Mouse (Mus musculus): Measurements from ENCODE around the gene Calm2. TPM values are rescaled to one million over a fixed set of nuclear protein-coding genes. Genes with fewer than 3 reads are reported as not detected.

The Calm2 gene
- polyA plus RNA-seq, 1 experiment: 1,155 TPM

GRCm38 (mm10) chr17:87447612-87448200 is 971 bp upstream of the Calm2 start:
- no peak for TF ChIP-seq CTCF (IDR thresholded peaks at IDR 0.05; ENCODE audit: borderline replicate concordance, insufficient read depth, low read length)
- TF ChIP-seq POLR2A (IDR thresholded peaks at IDR 0.05; ENCODE audit: low read depth, low read length): no peak
- peaks cover 7% of the 10 kb centered on the region for H3K4me1 ChIP-seq (ENCODE audit: control insufficient read depth, insufficient read depth, low read length)
- peak overlapping the region; percentile 41 for H3K4me3 ChIP-seq (ENCODE audit: insufficient read depth, low read length)
- 0 out of 2 replicates have a peak overlapping the region, but pooled peaks have one; percentile 24 for H3K27ac ChIP-seq (ENCODE audit: insufficient read depth, low read length)

GRCm38 (mm10) chr17:87445917-87446766 is 593 bp downstream of the Calm2 start:
- H3K27ac ChIP-seq (ENCODE audit: insufficient read depth, low read length): peak overlapping the region; percentile 58
- TF ChIP-seq CTCF (IDR thresholded peaks at IDR 0.05; ENCODE audit: borderline replicate concordance, insufficient read depth, low read length) (no peak), POLR2A (IDR thresholded peaks at IDR 0.05; ENCODE audit: low read depth, low read length) (no peak)
- peaks cover 7% of the 10 kb centered on the region for H3K4me1 ChIP-seq (ENCODE audit: control insufficient read depth, insufficient read depth, low read length)
- peak overlapping the region; percentile 100 for H3K4me3 ChIP-seq (ENCODE audit: insufficient read depth, low read length)

GRCm38 (mm10) chr17:87445337-87445916 is 1.3 kb downstream of the Calm2 start:
- TF ChIP-seq CTCF (IDR thresholded peaks at IDR 0.05; ENCODE audit: borderline replicate concordance, insufficient read depth, low read length) (no peak), POLR2A (IDR thresholded peaks at IDR 0.05; ENCODE audit: low read depth, low read length) (no peak)
- peak overlapping the region; percentile 25; the same call in 1 of the 2 replicates for H3K27ac ChIP-seq (ENCODE audit: insufficient read depth, low read length)

GRCm38 (mm10) chr17:87444763-87445162 is 2.0 kb downstream of the Calm2 start:
- TF ChIP-seq CTCF (IDR thresholded peaks at IDR 0.05; ENCODE audit: borderline replicate concordance, insufficient read depth, low read length) (no peak), POLR2A (IDR thresholded peaks at IDR 0.05; ENCODE audit: low read depth, low read length) (no peak)
- Histone ChIP-seq H3K4me3 (ENCODE audit: insufficient read depth, low read length) (peak overlapping the region; percentile 51), H3K4me1 (ENCODE audit: control insufficient read depth, insufficient read depth, low read length) (peaks cover 10% of the 10 kb centered on the region)

More at GRCm38 (mm10) chr17:87445337-87445916, 1.3 kb downstream of the Calm2 start:
- H3K4me1 ChIP-seq (ENCODE audit: control insufficient read depth, insufficient read depth, low read length): peaks cover 7% of the 10 kb centered on the region
- peak overlapping the region; percentile 100 for H3K4me3 ChIP-seq (ENCODE audit: insufficient read depth, low read length)

GRCm38 (mm10) chr17:87441537-87441936 is 5.2 kb downstream of the Calm2 start:
- TF ChIP-seq POLR2A (IDR thresholded peaks at IDR 0.05; ENCODE audit: low read depth, low read length): no peak
- TF ChIP-seq CTCF (IDR thresholded peaks at IDR 0.05; ENCODE audit: borderline replicate concordance, insufficient read depth, low read length): no peak
- Histone ChIP-seq H3K27ac (ENCODE audit: insufficient read depth, low read length) (no peak overlapping the region), H3K4me1 (ENCODE audit: control insufficient read depth, insufficient read depth, low read length) (peaks cover 14% of the 10 kb centered on the region), H3K4me3 (ENCODE audit: insufficient read depth, low read length) (no peak overlapping the region)

More at GRCm38 (mm10) chr17:87444763-87445162, 2.0 kb downstream of the Calm2 start:
- H3K27ac ChIP-seq (ENCODE audit: insufficient read depth, low read length): no peak overlapping the region

- no peak overlapping the region for H3K4me3 ChIP-seq (ENCODE audit: insufficient read depth, low read length)
- H3K4me1 ChIP-seq (ENCODE audit: control insufficient read depth, insufficient read depth, low read length): peaks cover 14% of the 10 kb centered on the region
- TF ChIP-seq POLR2A (IDR thresholded peaks at IDR 0.05; ENCODE audit: low read depth, low read length) (no peak), CTCF (IDR thresholded peaks at IDR 0.05; ENCODE audit: borderline replicate concordance, insufficient read depth, low read length) (no peak)
- no peak overlapping the region for H3K27ac ChIP-seq (ENCODE audit: insufficient read depth, low read length)
These were observed 7.3 kb downstream of the Calm2 start for GRCm38 (mm10) chr17:87439441-87439840.

- Histone ChIP-seq H3K4me1 (ENCODE audit: control insufficient read depth, insufficient read depth, low read length) (peaks cover 6% of the 10 kb centered on the region), H3K4me3 (ENCODE audit: insufficient read depth, low read length) (no peak overlapping the region), H3K27ac (ENCODE audit: insufficient read depth, low read length) (no peak overlapping the region)
- TF ChIP-seq CTCF (IDR thresholded peaks at IDR 0.05; ENCODE audit: borderline replicate concordance, insufficient read depth, low read length) (no peak), POLR2A (IDR thresholded peaks at IDR 0.05; ENCODE audit: low read depth, low read length) (no peak)
These were observed 12.8 kb downstream of the Calm2 start for GRCm38 (mm10) chr17:87433929-87434328.

- TF ChIP-seq CTCF (IDR thresholded peaks at IDR 0.05; ENCODE audit: borderline replicate concordance, insufficient read depth, low read length) (no peak), POLR2A (IDR thresholded peaks at IDR 0.05; ENCODE audit: low read depth, low read length) (no peak)
- Histone ChIP-seq H3K27ac (ENCODE audit: insufficient read depth, low read length) (no peak overlapping the region), H3K4me1 (ENCODE audit: control insufficient read depth, insufficient read depth, low read length) (peaks cover 3% of the 10 kb centered on the region; the same call in 1 of the 2 replicates), H3K4me3 (ENCODE audit: insufficient read depth, low read length) (no peak overlapping the region)
These were observed 14.0 kb downstream of the Calm2 start for GRCm38 (mm10) chr17:87432743-87433142.

- Histone ChIP-seq H3K27ac (ENCODE audit: insufficient read depth, low read length) (no peak overlapping the region), H3K4me3 (ENCODE audit: insufficient read depth, low read length) (no peak overlapping the region), H3K4me1 (ENCODE audit: control insufficient read depth, insufficient read depth, low read length) (no peaks in the 10 kb centered on the region)
- no peak for TF ChIP-seq POLR2A (IDR thresholded peaks at IDR 0.05; ENCODE audit: low read depth, low read length)
- TF ChIP-seq CTCF (IDR thresholded peaks at IDR 0.05; ENCODE audit: borderline replicate concordance, insufficient read depth, low read length): no peak
These were observed 14.4 kb downstream of the Calm2 start for GRCm38 (mm10) chr17:87432314-87432713.
